15 mouse cellular contexts compared by ENCODE assay signal in genomic region chr15:36334436-36335113, GRCm38 (mm10).
DNase-seq lines count a peak whose midpoint lies in the region; ATAC-seq and TF ChIP-seq lines count a peak whose summit lies in the region.
"Had no signal": no experiment of that assay in that cellular context is flagged by ENCODE, and none has a peak within 500 bp of the region (broad histone marks: within the 10 kb centered on the region; RNA-seq: fewer than 3 reads in every experiment).

No protein-coding gene starts in this region.

- H3K27ac ChIP-seq in layer of hippocampus, adult 2 months = peak overlapping the region; percentile 2; the same call in 1 of the 2 replicates
- H3K27ac ChIP-seq in stomach, embryonic 16.5 days (ENCODE audit: low read length) = peak overlapping the region; percentile 31; the same call in 1 of the 2 replicates
- no peak overlapping the region for H3K27ac ChIP-seq in stomach, postnatal 0 days (replicated peaks)
- H3K27ac ChIP-seq in brown adipose tissue, adult 24 weeks (replicated peaks; ENCODE audit: low read depth, low read length) = peak overlapping the region; percentile 77
- H3K27ac ChIP-seq in embryonic facial prominence, embryonic 10.5 days (replicated peaks) = no peak overlapping the region
- H3K27ac ChIP-seq: embryonic facial prominence, embryonic 15.5 days; forebrain, embryonic 13.5 days; hindbrain, embryonic 13.5 days; intestine, embryonic 15.5 days; limb, embryonic 13.5 days; midbrain, embryonic 15.5 days had no signal

- no peak for TF ChIP-seq EP300 in stomach, postnatal 0 days (optimal IDR thresholded peaks at IDR 0.05)

- H3K9me3 ChIP-seq in stomach, embryonic 16.5 days (replicated peaks; ENCODE audit: control insufficient read depth, low read length) = no peaks in the 10 kb centered on the region
- H3K9me3 ChIP-seq in stomach, postnatal 0 days (ENCODE audit: control insufficient read depth, low read length) = no peaks in the 10 kb centered on the region
- H3K9me3 ChIP-seq in embryonic facial prominence, embryonic 10.5 days = no peaks in the 10 kb centered on the region
- H3K9me3 ChIP-seq: embryonic facial prominence, embryonic 15.5 days; forebrain, embryonic 13.5 days; hindbrain, embryonic 13.5 days; intestine, embryonic 15.5 days; limb, embryonic 13.5 days; midbrain, embryonic 15.5 days had no signal

- no peak for TF ChIP-seq CTCF in layer of hippocampus, adult 2 months (conservative IDR thresholded peaks at IDR 0.05)
- TF ChIP-seq CTCF in stomach, postnatal 0 days (IDR thresholded peaks at IDR 0.05; ENCODE audit: low read depth) = no peak

- DNase-seq in layer of hippocampus, adult 2 months (ENCODE audit: low spot score in 2 of 2) = no peak
- DNase-seq in layer of hippocampus, adult 9-10 months (ENCODE audit: low spot score) = no peak
- no peak for DNase-seq in stomach, postnatal 0 days (ENCODE audit: low spot score)
- DNase-seq in right cerebral cortex, postnatal 25 days = no peak
- DNase-seq in embryonic facial prominence, embryonic 10.5 days (ENCODE audit: low spot score) = no peak
- DNase-seq: thymus, adult 18-20 months had no signal

- ATAC-seq in stomach, embryonic 16.5 days (ENCODE audit: insufficient read depth, low FRiP score) = no peak
- no peak for ATAC-seq in stomach, postnatal 0 days (ENCODE audit: low FRiP score, low TSS enrichment)
- ATAC-seq in cerebellum, adult (ENCODE audit: insufficient number of reproducible peaks, low FRiP score, low TSS enrichment) = no peak
- ATAC-seq: forebrain, embryonic 13.5 days; intestine, embryonic 15.5 days; midbrain, embryonic 15.5 days had no signal

- WGBS in stomach, embryonic 16.5 days = 67% methylated on average over 9 of the region's 9 CpGs
- 61% methylated on average over 9 of the region's 9 CpGs for WGBS in stomach, postnatal 0 days
- 85% methylated on average over 9 of the region's 9 CpGs for WGBS in embryonic facial prominence, embryonic 10.5 days

- no peaks in the 10 kb centered on the region for H3K36me3 ChIP-seq in stomach, embryonic 16.5 days (ENCODE audit: control insufficient read depth, insufficient read depth, low read length)
- no peaks in the 10 kb centered on the region for H3K36me3 ChIP-seq in stomach, postnatal 0 days (ENCODE audit: control insufficient read depth, insufficient read depth, low read length)
- H3K36me3 ChIP-seq in embryonic facial prominence, embryonic 10.5 days (replicated peaks) = no peaks in the 10 kb centered on the region
- H3K36me3 ChIP-seq: embryonic facial prominence, embryonic 15.5 days; hindbrain, embryonic 13.5 days; intestine, embryonic 15.5 days; limb, embryonic 13.5 days; midbrain, embryonic 15.5 days had no signal

- no peak overlapping the region for H3K4me2 ChIP-seq in stomach, embryonic 16.5 days (ENCODE audit: low read depth, low read length)
- no peak overlapping the region for H3K4me2 ChIP-seq in stomach, postnatal 0 days (replicated peaks; ENCODE audit: low read depth)
- H3K4me2 ChIP-seq: embryonic facial prominence, embryonic 15.5 days; forebrain, embryonic 13.5 days; hindbrain, embryonic 13.5 days; intestine, embryonic 15.5 days; limb, embryonic 13.5 days; midbrain, embryonic 15.5 days had no signal

- no peak overlapping the region for H3K9ac ChIP-seq in stomach, embryonic 16.5 days (ENCODE audit: low read length)
- H3K9ac ChIP-seq in stomach, postnatal 0 days (ENCODE audit: low read length) = no peak overlapping the region
- H3K9ac ChIP-seq: embryonic facial prominence, embryonic 15.5 days; forebrain, embryonic 13.5 days; hindbrain, embryonic 13.5 days; intestine, embryonic 15.5 days; limb, embryonic 13.5 days; midbrain, embryonic 15.5 days had no signal

- H3K27me3 ChIP-seq in stomach, embryonic 16.5 days (ENCODE audit: control insufficient read depth, insufficient read depth, low read length) = no peaks in the 10 kb centered on the region
- no peaks in the 10 kb centered on the region for H3K27me3 ChIP-seq in stomach, postnatal 0 days (ENCODE audit: control insufficient read depth, insufficient read depth, low read length)
- no peaks in the 10 kb centered on the region for H3K27me3 ChIP-seq in embryonic facial prominence, embryonic 10.5 days (replicated peaks; ENCODE audit: low read depth, poor library complexity, severe bottlenecking)
- H3K27me3 ChIP-seq: embryonic facial prominence, embryonic 15.5 days; forebrain, embryonic 13.5 days; hindbrain, embryonic 13.5 days; intestine, embryonic 15.5 days; limb, embryonic 13.5 days; midbrain, embryonic 15.5 days had no signal

- H3K4me3 ChIP-seq in layer of hippocampus, adult 2 months = no peak overlapping the region
- H3K4me3 ChIP-seq in stomach, embryonic 16.5 days (replicated peaks; ENCODE audit: low read length) = no peak overlapping the region
- H3K4me3 ChIP-seq in stomach, postnatal 0 days (ENCODE audit: low read depth, low read length) = no peak overlapping the region
- no peak overlapping the region for H3K4me3 ChIP-seq in brown adipose tissue, adult 24 weeks (ENCODE audit: insufficient read depth, low read depth, low read length)
- H3K4me3 ChIP-seq in embryonic facial prominence, embryonic 10.5 days = no peak overlapping the region
- H3K4me3 ChIP-seq: embryonic facial prominence, embryonic 15.5 days; forebrain, embryonic 13.5 days; hindbrain, embryonic 13.5 days; intestine, embryonic 15.5 days; limb, embryonic 13.5 days; midbrain, embryonic 15.5 days had no signal

- H3K4me1 ChIP-seq in stomach, embryonic 16.5 days (ENCODE audit: control insufficient read depth, insufficient read depth, low read length) = no peaks in the 10 kb centered on the region
- H3K4me1 ChIP-seq in stomach, postnatal 0 days (replicated peaks; ENCODE audit: control insufficient read depth, insufficient read depth) = no peaks in the 10 kb centered on the region
- H3K4me1 ChIP-seq in brown adipose tissue, adult 24 weeks (ENCODE audit: control insufficient read depth, insufficient read depth, insufficient read length, low read length) = peaks cover 12% of the 10 kb centered on the region
- H3K4me1 ChIP-seq in embryonic facial prominence, embryonic 10.5 days = no peaks in the 10 kb centered on the region
- H3K4me1 ChIP-seq: embryonic facial prominence, embryonic 15.5 days; forebrain, embryonic 13.5 days; hindbrain, embryonic 13.5 days; intestine, embryonic 15.5 days; limb, embryonic 13.5 days; midbrain, embryonic 15.5 days had no signal

Comparison
In these comparisons a context has a peak if more than half of its experiments do, and no peak if none do; other contexts are left out.
1. H3K27ac ChIP-seq: peak in layer of hippocampus, adult 2 months (single experiment), stomach, embryonic 16.5 days (single experiment) and brown adipose tissue, adult 24 weeks (single experiment); none in stomach, postnatal 0 days (single experiment) and embryonic facial prominence, embryonic 10.5 days (single experiment).